Mouse (Mus musculus): Measurements from ENCODE around the gene Ftl1. TPM values are rescaled to one million over a fixed set of nuclear protein-coding genes. Genes with fewer than 3 reads are reported as not detected.
A peak's percentile ranks its signal among the peaks of the same experiment; 100 is the strongest.

Ftl1 gene
- polyA plus RNA-seq, 1 experiment from 2014 or later, result 6,674 TPM

DNA sequence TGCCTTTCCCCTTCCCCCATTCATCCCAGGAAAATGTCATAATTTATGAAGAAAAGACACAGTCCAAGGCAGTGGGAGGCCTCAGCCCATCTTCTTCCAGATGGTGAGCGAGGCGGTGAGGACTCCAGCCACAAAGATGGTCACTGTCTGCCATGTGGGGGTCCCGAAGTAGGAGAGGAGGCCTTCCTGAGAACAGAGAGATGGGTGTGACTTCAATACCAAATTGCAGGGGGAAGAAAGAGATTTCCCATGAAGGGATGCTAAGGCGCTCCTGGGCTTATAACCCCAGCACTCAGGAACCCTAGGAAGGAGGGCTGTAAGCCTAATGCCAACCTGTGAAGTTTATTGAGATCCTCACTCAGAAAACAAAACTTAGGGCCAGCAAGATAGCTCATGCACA lies 2.1 kb upstream of the Ftl1 start:
- no peaks in the 10 kb centered on the region for H3K9me3 ChIP-seq (replicated peaks; ENCODE audit: low read length)
- peaks cover 12% of the 10 kb centered on the region; the same call in 1 of the 2 replicates for H3K36me3 ChIP-seq (ENCODE audit: insufficient read depth, low read length)
- no peak overlapping the region for H3K4me3 ChIP-seq (replicated peaks; ENCODE audit: low read depth, low read length)
- H3K9ac ChIP-seq (ENCODE audit: low read depth, low read length), result no peak overlapping the region
- DNase-seq (ENCODE audit: low spot score), result no peak
- TF ChIP-seq CTCF (IDR thresholded peaks at IDR 0.05; ENCODE audit: low read depth), result no peak
- H3K27ac ChIP-seq, result peak overlapping the region; percentile 89; the same call in 1 of the 2 replicates
- peaks cover 29% of the 10 kb centered on the region for H3K4me1 ChIP-seq (replicated peaks; ENCODE audit: insufficient read depth, low read length)
- no peaks in the 10 kb centered on the region for H3K27me3 ChIP-seq (ENCODE audit: insufficient read depth, low read length)
- ATAC-seq (replicated peaks; ENCODE audit: low FRiP score, low read depth), result no peak
- no peak overlapping the region for H3K4me2 ChIP-seq (ENCODE audit: low read length)
- WGBS, result 84% methylated on average over 4 of the region's 4 CpGs

DNA sequence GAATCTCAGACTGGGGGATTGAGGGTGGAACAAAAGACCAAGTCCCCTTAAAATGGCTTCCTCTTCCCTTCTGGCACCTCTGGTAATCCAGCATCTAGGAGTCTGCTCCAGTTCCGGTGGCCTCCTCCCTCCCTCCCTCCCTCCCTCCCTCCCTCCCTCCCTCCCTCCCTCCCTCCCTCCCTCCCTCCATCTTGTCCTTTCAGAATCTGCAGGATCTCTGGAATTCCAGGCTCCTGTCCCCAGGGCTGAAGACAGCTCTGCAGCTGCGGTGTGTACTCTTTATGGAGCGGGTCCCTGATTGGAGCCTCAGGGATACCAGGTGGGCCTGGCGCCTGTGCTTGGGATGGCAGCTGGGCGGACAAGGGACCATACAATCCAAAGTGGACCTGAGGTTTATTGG lies 1.6 kb upstream of the Ftl1 start:
- DNase-seq (ENCODE audit: low spot score) (peak; percentile 62), ATAC-seq (replicated peaks; ENCODE audit: low FRiP score, low read depth) (no peak)
- WGBS, result 70% methylated on average over 4 of the region's 5 CpGs
- no peak for TF ChIP-seq CTCF (IDR thresholded peaks at IDR 0.05; ENCODE audit: low read depth)
- Histone ChIP-seq H3K4me3 (replicated peaks; ENCODE audit: low read depth, low read length) (no peak overlapping the region), H3K4me2 (ENCODE audit: low read length) (peak overlapping the region; percentile 58; the same call in 1 of the 2 replicates), H3K27me3 (ENCODE audit: insufficient read depth, low read length) (no peaks in the 10 kb centered on the region), H3K9ac (ENCODE audit: low read depth, low read length) (peak overlapping the region; percentile 35; the same call in 1 of the 2 replicates), H3K4me1 (replicated peaks; ENCODE audit: insufficient read depth, low read length) (peaks cover 29% of the 10 kb centered on the region), H3K9me3 (replicated peaks; ENCODE audit: low read length) (no peaks in the 10 kb centered on the region), H3K36me3 (ENCODE audit: insufficient read depth, low read length) (peaks cover 12% of the 10 kb centered on the region; the same call in 1 of the 2 replicates), H3K27ac (peak overlapping the region; percentile 89)

GRCm38 (mm10) chr7:45460860-45461314 lies 1.2 kb upstream of the Ftl1 start:
- Histone ChIP-seq H3K4me1 (replicated peaks; ENCODE audit: insufficient read depth, low read length) (peaks cover 27% of the 10 kb centered on the region), H3K36me3 (ENCODE audit: insufficient read depth, low read length) (peaks cover 16% of the 10 kb centered on the region; the same call in 1 of the 2 replicates), H3K4me2 (ENCODE audit: low read length) (peak overlapping the region; percentile 58), H3K9me3 (replicated peaks; ENCODE audit: low read length) (no peaks in the 10 kb centered on the region), H3K4me3 (replicated peaks; ENCODE audit: low read depth, low read length) (no peak overlapping the region), H3K9ac (ENCODE audit: low read depth, low read length) (peak overlapping the region; percentile 35), H3K27me3 (ENCODE audit: insufficient read depth, low read length) (no peaks in the 10 kb centered on the region), H3K27ac (peak overlapping the region; percentile 89)
- DNase-seq (ENCODE audit: low spot score) (peak; percentile 79), ATAC-seq (replicated peaks; ENCODE audit: low FRiP score, low read depth) (0 out of 2 replicates have a peak, but pooled peaks have one; percentile 2)
- WGBS, result 10% methylated on average over 13 of the region's 13 CpGs
- TF ChIP-seq CTCF (IDR thresholded peaks at IDR 0.05; ENCODE audit: low read depth), result no peak

DNA sequence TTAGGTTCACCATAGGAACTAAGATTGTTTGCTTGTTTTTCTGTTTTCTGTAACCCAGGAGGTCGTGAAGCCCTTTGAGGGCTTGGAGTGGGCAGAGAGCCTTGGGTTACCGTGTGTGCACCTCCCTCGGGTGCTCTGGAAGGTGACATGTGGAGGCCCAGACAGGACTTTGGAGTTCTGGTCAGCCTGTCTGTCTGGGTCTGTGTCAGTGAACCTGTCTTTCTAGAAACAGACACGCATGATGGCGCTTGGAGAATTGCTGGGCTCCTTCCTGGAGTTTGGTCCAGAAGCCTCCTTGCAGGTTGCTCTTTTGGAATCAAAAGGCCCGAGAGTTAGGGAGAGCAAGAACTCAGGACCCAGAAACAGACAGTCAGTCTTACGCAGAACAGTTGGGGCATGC lies 693 bp upstream of the Ftl1 start:
- Histone ChIP-seq H3K4me2 (ENCODE audit: low read length) (peak overlapping the region; percentile 58), H3K4me3 (replicated peaks; ENCODE audit: low read depth, low read length) (peak overlapping the region; percentile 83; the same call in 1 of the 2 replicates), H3K36me3 (ENCODE audit: insufficient read depth, low read length) (peaks cover 18% of the 10 kb centered on the region; the same call in 1 of the 2 replicates), H3K9ac (ENCODE audit: low read depth, low read length) (peak overlapping the region; percentile 35), H3K9me3 (replicated peaks; ENCODE audit: low read length) (no peaks in the 10 kb centered on the region), H3K27me3 (ENCODE audit: insufficient read depth, low read length) (no peaks in the 10 kb centered on the region), H3K27ac (peak overlapping the region; percentile 89), H3K4me1 (replicated peaks; ENCODE audit: insufficient read depth, low read length) (peaks cover 22% of the 10 kb centered on the region)
- ATAC-seq (replicated peaks; ENCODE audit: low FRiP score, low read depth), result peak; percentile 8; the same call in 1 of the 2 replicates
- 59% methylated on average over 7 of the region's 7 CpGs for WGBS
- DNase-seq (ENCODE audit: low spot score), result no peak
- TF ChIP-seq CTCF (IDR thresholded peaks at IDR 0.05; ENCODE audit: low read depth), result no peak

GRCm38 (mm10) chr7:45458748-45459563 lies 728 bp downstream of the Ftl1 start:
- DNase-seq (ENCODE audit: low spot score), result peak; percentile 90
- ATAC-seq (replicated peaks; ENCODE audit: low FRiP score, low read depth), result peak; percentile 22
- H3K27me3 ChIP-seq (ENCODE audit: insufficient read depth, low read length), result no peaks in the 10 kb centered on the region
- no peak for TF ChIP-seq CTCF (IDR thresholded peaks at IDR 0.05; ENCODE audit: low read depth)
- peak overlapping the region; percentile 83 for H3K4me3 ChIP-seq (replicated peaks; ENCODE audit: low read depth, low read length)
- H3K9me3 ChIP-seq (replicated peaks; ENCODE audit: low read length), result no peaks in the 10 kb centered on the region
- H3K27ac ChIP-seq, result peak overlapping the region; percentile 88
- H3K4me1 ChIP-seq (replicated peaks; ENCODE audit: insufficient read depth, low read length), result peaks cover 22% of the 10 kb centered on the region
- peaks cover 16% of the 10 kb centered on the region; the same call in 1 of the 2 replicates for H3K36me3 ChIP-seq (ENCODE audit: insufficient read depth, low read length)
- WGBS, result under 1% methylated on average over 41 of the region's 43 CpGs
- peak overlapping the region; percentile 85 for H3K4me2 ChIP-seq (ENCODE audit: low read length)
- peak overlapping the region; percentile 80 for H3K9ac ChIP-seq (ENCODE audit: low read depth, low read length)

- Histone ChIP-seq H3K27ac (peak overlapping the region; percentile 88), H3K27me3 (ENCODE audit: insufficient read depth, low read length) (no peaks in the 10 kb centered on the region), H3K9me3 (replicated peaks; ENCODE audit: low read length) (no peaks in the 10 kb centered on the region), H3K4me2 (ENCODE audit: low read length) (peak overlapping the region; percentile 85), H3K4me1 (replicated peaks; ENCODE audit: insufficient read depth, low read length) (peaks cover 22% of the 10 kb centered on the region), H3K9ac (ENCODE audit: low read depth, low read length) (peak overlapping the region; percentile 80; the same call in 1 of the 2 replicates), H3K36me3 (ENCODE audit: insufficient read depth, low read length) (peaks cover 20% of the 10 kb centered on the region; the same call in 1 of the 2 replicates), H3K4me3 (replicated peaks; ENCODE audit: low read depth, low read length) (peak overlapping the region; percentile 83)
- ATAC-seq (replicated peaks; ENCODE audit: low FRiP score, low read depth), result peak; percentile 49
- WGBS, result 37% methylated on average over 9 of the region's 10 CpGs
- no peak for TF ChIP-seq CTCF (IDR thresholded peaks at IDR 0.05; ENCODE audit: low read depth)
- no peak for DNase-seq (ENCODE audit: low spot score)
These were observed 2.3 kb downstream of the Ftl1 start for GRCm38 (mm10) chr7:45457204-45458060.

Data from kidney, postnatal 0 days (tissue).